Mouse (Mus musculus) liver, adult 2 months (tissue): ENCODE results near the gene Tlcd2.

Experiments
- CTCF ChIP-seq: fragments of 200-500 bp; IDR thresholded peaks from 2 replicates; pipeline ENCODE4 v1.5.1; 2011; ENCODE audit warnings: low read depth, low read length, control low read depth
- POLR2A ChIP-seq: fragments of 200-500 bp; IDR thresholded peaks from 2 replicates; pipeline ENCODE4 v1.6.1; 2011; ENCODE audit warnings: low read length, control low read depth; ENCODE audit not compliant: insufficient read depth; ENCODE audit errors: extremely low read depth

DNA sequence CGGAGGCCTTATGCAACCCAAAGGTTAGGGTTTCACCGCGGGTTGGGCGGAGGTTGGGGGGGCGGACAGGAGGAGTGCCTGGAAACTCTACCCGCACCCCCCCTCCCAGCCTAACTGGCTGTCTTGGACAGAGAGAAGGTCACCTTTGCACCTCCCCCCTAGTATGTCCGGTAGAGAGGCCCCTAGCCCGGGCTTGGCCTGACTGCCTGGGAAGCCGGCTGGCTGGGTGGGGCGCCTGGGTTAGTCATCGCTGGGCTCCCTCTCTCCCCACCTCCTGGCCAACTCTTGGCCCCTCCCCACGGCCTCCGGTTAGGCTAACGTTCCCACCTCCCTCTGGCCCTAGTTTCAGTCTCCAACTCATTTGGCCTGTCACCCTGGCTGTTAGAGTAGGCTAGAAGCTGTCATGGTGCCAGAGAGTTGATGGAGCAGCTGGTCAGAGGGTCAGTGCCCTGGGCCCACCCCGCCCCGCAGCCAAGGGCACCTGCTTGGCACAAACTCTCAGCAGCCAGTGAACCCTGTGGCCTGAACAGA is 803 bp downstream of the Tlcd2 start:
- TF ChIP-seq CTCF (no peak), POLR2A (no peak)
